Mouse (Mus musculus): ENCODE data around the gene Gm44805.

Gm44805 gene

DNA sequence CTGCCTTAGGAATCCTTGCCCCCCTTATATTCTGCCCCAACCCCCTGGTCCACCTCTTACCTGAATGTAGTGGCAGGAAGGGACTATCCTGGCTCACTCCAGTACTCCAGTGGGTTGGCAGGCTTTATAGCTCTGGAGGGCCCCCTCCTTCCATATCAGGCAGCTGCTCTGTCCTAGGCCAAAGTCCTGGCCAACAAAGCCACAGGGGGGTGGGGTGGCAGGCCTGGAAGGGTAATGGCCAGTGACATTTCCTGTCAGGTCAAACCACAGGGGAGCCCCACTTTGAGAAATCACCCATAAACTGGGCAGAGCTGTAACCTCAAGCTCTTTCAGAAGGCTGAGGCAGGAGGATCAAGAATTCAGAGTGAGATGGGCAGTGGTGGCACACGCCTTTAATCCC lies 4.6 kb downstream of the Gm44805 start:
- no peak for DNase-seq

DNA sequence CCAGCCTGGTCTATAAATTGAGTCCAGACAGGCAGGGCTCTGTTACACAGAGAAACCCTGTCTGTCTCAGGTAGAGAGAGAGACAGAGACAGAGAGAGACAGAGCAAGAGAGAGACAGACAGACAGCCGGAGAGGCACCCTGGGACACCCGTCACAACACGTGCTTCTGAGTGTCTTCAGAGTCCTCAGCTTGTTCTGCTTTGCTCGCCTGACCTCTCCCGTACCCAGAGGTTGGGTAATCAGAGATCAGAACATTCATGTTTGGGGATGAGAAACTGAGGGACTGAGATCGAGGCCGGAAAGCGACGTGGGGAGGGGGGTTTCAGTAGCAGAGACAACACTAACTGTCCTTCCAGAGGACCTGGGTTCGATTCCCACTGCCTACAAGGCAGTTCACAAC lies 5.4 kb downstream of the Gm44805 start:
- no peak for DNase-seq

DNA sequence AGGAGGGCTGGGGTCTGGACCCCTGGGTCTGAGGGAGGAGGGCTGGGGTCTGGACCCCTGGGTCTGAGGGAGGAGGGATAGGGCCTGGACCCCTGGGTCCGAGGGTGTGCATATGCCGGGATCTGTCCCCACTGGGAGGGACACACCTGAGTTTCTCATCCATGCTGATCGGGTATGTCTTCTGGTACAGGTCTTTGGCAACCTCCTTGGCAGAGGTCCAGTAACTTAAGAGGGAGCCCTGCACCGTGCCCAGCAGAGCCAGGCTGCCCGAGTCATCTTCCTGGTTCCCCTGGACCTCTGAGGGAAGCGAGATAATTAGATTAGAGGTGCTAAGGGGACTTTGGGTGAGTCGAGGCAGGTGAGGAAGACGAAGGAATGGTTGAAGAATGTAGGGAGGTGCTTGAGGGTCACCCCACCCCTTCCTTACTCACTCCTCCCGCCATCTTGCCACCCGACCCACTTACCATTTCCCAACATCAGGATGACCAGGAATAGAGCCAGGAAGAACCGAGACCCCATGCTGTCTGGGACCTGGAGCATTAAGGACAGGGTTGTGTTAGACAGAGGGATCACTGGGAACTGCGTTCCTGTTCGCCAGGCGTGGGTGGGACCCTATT lies 8.0 kb downstream of the Gm44805 start:
- no peak for DNase-seq

DNA sequence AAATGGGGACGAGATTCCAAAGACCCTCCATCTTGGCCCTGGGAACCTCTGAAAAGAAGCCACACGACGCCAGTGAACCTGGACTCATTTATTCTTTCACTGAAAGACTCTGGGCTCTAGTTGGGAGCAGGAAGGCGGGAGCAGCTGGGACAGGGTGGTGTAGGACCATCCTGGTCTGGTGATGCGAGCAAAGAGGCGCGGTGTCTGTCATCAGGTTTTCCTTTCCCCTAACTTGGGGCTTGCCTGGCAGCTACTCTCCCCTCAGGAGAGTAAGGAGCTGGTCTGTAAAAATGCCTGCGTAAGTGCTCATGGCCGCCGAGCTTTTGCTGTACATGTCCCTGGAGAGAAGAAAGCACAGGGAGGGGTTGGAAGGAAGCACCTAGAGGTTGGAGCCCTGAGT lies 9.7 kb downstream of the Gm44805 start:
- no peak for DNase-seq

DNA sequence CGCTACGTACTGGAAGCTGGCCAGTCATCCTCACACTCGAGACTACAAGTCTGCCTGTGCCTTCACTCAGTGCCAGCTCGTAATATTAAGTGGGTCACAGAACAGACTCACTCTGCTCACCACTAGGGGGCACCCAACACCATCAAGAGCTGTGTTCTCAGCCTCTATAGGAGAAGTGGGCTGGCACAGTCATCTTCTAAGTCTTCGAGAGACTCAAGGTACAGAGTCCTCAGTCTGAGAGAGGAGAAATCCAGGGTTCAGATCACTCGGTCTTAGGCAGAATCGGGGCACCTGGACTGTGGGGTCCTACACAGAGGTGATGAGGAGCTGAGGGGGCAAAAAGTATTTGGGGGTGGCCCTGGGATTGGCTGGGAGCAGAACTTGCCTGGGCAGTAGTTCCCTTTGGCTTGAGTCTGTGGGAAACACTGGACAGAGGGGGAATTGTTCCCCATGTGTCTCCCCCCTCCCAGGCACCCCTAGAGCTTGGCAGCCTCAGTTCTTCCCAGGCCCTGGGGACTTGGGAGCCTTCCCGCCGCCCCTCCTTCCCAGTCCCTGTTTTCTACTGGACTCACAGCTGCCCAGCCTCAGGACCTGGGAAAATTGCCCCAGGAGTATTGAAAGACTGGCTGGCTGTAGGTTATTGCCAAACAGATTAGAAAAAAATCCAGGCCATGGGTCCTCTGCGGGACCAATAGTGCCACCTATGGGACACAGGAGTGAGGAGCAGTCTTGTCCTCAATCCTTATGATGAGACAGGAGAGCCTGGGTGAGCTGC lies 12.1 kb downstream of the Gm44805 start:
- DNase-seq, result peak; percentile 92 to 95

DNA sequence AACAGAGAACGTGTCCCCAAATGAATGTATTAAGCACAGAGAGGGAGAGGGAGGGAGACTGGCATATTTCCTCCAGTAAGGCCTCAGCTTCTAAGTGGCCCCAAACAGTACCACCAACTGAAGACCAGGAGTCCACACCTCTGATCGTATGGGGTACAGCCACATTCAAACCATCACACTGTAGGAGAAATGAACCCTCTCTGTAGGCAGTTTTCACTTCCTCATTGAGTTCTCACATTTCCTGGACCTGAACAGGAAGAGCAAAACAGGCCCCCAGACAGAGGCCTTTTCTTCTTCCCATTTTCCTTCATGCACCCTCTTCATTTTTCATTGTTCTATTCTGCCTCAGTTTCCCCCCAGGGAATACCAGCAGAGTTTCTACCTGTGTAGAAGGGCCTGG lies 13.8 kb downstream of the Gm44805 start:
- DNase-seq, result no peak

DNA sequence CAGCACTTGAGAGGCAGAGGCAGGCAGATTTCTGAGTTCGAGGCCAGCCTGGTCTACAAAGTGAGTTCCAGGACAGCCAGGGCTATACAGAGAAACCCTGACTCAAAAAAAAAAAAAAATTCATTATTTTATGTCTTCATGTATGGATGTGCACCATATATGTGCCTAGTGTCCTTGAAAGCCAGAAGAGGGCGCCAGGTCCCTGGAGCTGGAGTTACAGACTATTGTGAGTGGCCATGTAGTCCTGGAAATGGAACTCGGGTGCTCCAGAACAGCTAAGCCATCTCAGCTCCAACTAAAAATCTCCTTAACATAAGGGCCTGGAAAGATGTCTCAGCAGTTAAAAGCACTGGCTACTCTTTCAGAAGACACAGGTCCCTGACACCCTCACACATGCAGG lies 14.5 kb downstream of the Gm44805 start:
- no peak for DNase-seq

DNA sequence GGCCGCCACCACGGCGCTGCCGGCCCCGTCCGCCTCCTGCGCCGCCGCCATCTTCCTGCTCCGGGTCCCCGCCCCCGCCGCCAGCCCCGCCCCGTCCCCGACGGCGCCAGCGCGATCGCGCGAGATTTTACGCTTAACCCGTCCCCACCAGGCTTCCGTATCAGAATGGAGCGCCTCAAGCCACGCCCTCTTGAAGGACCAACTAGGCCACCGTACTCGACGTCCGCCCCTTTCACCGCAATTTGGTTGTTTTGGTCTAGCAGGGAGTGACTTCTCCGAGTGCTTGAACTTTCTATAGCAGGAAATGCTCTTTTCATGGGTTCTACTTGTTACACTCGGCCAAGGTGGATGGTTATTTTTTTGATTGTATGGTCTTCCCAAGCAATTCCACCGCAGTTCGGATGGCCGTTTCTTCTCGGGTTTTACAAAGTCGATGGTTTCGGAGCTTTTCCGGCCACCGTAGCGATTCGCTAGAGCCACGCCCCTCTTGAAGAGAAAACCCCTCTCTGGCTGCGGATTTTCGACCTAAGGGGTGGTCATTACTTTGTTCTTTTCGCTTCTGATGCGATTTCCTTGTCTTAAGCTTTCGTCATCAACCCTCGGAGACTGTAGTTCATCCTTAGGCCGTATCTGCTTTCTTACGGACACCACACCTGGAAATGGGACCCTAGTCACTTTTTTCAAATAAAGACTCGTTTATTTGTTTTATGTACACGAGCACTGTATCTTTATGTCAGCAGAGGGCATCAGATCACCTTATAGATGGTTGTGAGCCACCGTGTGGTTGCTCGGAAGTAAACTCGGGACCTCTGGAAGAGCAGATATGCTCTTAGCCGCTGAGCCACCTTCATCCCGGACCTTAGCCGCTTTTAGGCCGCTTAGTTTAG lies 16.0 kb downstream of the Gm44805 start, which contains the start of gene Clptm1:
Clptm1 (minus strand) TSS at position 79 of the 887 bp plus-strand sequence.
- DNase-seq, result peak; percentile 96 to 98

DNA sequence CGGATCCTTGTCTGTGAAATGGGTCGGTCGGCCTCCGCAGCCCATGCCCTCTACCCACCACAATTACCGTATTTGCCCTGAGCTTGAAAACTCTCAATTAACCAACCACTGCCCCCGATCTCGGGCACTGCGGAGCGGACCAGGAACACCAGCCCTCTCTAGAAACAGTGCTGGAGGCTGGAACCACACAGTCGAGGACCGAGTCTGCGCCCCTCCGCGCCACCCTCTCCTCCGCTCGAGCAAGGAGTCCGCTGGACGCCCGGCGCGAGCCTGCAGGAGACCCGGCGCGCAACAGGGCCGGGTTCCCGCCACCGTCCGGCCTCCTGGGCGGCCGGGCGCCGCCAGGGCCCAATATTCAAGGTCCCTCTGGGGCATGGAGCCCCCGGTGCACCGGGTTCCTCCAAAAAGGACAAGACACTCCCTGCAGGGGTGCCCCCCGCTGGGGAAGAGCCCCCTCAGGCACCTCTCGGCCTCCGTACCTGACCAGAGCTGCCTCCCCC lies 16.7 kb downstream of the Gm44805 start:
- no peak for DNase-seq

DNA sequence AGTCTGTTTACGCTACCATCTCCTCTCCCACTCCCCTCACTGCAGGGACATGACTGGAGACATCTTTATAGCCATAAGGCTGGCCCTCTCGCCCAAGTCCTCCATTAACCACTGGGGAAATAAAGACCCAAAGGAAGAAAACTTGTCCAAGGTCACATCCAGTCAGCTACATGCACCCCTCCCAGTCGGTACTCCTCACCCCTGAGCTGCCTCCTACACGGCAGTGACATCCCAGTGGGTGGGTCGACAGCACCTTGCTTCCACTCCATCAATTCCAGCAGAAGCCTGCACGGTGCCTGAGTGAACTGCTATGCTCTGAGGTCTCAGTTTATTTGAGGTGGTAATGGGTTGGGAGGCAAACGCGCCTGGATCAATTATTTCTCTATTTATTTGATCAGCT lies 17.3 kb downstream of the Gm44805 start:
- no peak for DNase-seq

DNA sequence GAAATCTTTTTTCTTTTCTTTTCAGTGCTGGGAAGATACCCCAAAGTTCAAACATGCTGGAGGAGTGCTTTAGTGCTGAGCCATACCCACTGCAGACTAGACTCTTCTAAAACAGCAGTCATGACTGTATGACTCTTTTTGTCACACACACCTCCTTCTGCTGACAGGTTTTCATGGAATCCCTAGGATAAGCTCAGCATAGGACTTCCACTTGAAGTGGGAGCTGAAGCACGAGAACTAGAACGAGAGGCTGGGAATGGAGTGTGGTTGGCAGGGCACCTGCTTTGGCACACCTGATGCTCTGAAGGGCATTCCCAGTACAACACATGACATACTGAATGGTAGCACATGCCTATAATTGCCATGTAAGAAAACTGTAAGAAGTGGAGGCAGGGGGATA lies 28.6 kb downstream of the Gm44805 start:
- DNase-seq, result no peak

DNA sequence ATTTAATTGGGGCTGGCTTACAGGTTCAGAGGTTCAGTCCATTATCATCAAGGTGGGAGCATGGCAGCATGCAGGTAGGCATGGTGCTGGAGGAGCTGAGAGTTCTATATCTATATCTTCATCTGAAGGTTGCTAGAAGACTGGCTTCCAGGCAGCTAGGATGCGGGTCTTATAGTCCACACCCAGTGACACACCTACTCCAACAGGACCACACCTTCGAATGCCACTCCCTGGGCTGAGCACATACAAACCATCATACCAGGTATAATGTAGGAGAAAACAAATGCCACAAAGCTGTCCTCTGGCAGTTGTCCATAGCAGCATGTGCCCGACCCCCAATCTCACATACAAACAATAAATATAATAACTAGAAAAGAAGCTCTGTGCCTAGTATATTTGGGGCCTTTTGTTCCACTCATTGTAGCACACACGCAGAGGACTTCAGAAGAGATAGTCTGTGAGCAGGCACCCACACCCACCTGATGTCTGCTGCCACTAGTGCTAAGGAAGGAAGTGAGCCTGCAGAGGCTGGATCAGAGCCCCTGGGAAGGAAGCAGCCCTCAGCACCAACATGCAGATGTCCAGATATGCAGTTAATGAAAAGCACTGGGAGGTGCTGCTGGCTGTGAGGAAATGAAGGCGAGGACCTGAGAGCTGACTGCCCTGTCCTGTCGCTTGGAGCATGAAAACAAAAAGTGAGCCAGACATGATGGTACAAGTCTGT lies 30.0 kb downstream of the Gm44805 start:
- no peak for DNase-seq

DNA sequence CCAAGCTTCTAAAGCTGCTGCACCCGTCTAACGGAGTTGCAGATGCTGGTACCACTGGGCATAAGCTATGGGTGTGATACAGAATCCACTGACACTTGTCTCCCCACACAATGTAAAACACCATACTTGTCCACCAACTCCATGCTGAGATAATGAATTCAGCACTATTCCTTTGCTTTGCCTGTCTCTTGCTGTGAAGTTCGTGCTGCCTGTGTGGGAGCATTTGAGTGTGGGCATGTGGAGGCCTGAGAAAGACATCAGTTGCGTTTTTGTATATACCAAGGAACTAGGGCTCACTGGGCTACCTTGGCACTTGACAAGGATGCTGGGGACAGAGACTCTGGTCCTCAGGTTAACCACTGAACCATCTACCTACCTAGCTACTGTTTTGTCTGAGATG lies 40.0 kb downstream of the Gm44805 start:
- no peak for DNase-seq

DNA sequence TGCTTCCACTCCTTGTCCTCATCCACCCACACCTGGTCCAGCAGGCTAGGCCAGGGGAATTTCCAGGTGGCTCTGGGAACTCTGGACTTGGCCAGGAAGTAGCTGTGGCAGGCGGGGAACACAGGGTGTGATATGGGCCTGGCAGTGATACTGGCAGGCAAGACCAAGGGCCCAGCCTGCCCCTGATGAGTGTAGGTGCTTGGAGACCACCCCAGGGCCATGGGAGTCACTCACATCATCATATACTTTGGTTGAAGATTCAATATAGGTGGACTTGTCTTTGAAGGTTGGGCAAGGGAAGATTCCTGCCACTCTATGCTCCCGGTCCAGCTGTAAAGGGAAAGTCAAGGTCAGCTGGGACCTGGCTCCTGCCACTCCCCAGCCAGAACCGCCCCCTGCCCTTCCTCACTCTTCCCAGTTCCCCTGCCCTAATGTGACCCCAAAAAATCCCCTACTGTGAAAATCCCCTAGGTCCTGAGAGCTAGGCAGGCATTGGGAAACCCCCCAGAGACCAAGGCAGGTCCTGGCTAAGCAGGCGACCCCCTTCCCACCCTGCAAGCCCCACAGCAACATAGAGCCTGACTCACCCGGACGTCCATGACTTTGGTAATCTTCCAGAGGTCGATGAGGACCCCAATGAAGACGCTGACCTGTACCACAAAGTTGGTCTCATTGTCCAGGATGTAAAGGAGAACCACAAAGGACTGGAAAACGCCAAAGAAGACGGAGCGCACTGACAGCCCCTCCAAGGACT lies 46.0 kb downstream of the Gm44805 start:
- no peak for DNase-seq

DNA sequence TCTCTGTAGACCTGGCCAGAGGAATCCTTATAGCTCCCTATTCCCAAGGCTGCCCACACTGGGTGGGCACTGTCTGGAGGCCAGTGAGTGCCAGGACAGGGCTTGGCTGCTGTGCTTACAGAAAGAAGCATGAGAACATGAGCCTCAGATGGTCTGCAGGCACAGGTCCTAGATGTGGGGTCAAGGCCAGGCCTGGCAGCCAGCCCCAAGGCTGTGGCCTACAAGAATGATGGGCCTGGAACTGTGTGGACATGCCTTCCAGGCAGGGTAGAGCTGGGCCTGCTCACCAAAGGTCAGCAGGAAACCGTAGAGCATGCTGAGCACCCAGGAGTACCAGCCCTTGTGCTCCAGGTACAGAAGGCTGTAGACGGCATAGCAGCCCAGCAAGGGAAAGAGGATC lies 46.6 kb downstream of the Gm44805 start:
- DNase-seq, result no peak

DNA sequence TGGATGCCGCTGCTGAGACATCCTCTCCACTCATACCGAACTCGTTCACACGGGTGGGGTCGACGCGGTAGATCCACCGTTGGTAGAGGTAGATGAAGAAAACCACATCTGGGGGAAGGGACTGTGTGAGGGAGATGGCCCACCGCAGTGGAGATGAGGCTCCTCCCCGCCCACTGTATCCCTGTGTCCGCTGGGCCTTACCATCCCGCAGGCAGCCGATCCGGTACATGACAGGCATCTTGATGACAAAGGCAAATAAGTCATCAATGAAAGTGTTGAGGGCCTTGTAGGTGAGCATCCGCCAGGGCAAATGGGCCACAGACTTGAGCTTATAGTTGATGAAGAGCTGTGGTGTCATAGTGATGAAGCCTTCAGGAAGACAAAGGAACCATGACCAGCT lies 47.4 kb downstream of the Gm44805 start:
- DNase-seq, result no peak

DNA sequence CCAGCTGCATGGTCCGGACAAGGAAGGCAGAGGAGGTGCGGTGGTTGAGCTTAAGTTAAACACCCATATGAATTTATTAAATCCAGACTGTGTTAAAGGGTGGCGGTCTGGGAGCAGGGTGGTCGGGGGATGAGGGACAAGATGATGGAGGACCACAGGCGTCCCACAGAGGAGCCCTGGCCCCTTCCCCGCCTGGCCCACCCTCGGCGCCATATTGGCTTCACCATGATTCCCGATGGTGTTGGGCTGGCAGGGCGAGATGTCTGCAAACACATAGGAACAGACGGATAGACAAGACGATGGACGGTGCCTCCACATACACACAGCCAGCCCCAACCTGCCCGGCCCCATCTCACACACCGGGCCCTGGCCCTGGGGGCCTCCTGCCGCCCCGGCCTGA lies 48.0 kb downstream of the Gm44805 start:
- no peak for DNase-seq

DNA sequence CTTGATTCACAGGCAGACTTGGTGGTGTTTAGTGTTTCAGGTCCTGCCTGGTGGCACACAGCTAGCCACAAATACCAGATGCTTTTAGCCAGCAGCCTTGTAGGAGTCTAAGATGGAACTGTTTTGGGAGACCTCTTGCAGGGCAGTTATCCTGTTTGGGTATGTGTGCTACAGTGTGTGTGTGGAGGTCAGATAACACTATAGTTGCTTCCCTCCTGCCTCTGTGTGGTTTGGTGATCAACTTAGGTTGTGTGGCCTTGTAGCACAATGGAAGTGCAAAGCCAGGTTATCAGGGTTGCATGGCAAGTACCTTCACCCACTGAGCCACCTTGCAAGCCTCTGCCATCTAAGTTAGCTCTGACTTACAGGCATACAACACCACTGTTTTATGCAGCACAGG lies 48.5 kb downstream of the Gm44805 start:
- DNase-seq, result no peak

DNA sequence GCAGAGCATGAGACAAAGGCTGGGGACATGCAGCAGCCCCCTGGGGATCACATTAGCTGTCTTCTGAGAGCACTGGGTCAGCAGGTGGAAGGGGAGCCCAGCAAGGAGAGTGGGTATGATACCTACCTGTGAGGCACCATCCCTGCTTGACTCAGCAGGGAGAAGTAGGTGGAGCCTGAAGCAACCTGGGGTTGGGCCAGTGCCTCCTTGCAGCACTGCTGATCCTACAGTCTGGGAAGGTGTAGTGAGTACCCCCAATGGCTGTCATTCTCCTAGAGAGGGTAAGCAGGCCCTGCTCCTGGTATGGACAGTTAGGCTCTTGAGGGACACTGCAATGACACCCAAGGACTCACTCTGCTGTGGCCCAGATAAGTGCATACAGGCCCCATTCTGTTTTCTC lies 48.9 kb downstream of the Gm44805 start:
- DNase-seq, result no peak

DNA sequence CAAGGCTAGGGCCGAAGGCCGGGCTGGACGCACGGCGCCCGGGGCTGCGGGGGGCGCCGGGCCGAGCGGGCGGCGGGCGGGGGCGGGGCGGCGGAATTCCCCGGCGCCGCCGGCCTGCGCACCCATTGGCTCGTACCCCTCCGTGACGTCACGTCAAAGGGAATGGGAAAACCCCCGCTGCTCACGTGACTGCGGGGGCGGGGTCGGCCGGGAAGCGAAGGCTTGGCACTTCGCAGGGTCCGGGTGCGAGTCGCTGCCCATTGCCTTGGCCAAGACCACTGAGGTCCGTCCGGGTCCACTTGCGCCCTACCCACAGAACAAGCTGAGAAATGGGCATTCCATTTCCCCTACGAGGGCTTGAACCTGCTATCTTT lies 51.9 kb downstream of the Gm44805 start, which contains the start of gene Relb:
Relb (minus strand) TSS at position 78 of the 374 bp plus-strand sequence.
- DNase-seq, result peak; percentile 84 to 87

DNA sequence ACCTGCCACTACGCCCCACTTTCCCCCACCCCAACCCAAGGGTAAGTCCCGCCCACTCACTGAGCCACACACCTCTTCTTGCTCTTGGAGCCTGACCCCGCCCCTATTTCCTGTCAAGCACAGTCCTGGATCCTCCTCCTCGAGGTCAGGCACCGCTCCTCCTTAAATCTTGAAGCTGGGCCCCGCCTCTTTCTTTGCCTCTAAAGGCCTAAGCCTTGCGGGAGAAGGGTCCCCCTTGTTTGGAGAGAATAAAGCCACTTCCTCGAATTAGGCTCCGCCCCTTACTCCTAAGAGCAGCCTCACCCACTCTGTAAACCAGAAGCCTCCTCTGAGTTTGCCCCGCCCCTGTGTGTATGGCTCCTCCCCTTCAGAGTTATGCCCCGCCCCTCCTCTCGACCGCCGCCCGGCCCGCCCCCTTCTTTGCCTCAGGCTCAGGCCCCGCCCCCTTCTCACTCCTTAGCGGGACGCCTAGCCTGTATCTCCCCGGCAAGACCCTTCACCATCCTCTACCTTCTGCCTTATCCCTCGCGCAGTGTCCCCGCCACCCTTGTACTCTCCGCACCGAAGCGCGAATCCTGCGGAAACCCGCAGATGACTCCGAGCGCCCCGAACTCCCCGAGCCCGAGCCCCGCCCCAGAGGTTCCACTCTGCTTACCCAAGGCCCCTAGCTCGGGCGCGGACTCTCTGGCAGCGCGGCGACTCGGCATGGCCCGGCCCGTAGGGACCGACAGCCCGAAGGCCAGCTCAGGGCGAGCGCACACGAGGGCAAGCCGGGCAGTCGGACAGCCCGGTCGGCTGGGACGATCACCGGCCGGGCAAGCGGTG lies 52.5 kb downstream of the Gm44805 start:
- DNase-seq, result peak; percentile 97 to 99
